Mouse (Mus musculus): ENCODE data around the gene Tiam2.

Gene Tiam2

GRCm38 (mm10) chr17:3451077-3451476 is 124.7 kb downstream of the Tiam2 start:
- DNase-seq (ENCODE audit: low spot score in 2 of 2): peak; percentile 44 to 50

GRCm38 (mm10) chr17:3452571-3453311 is 126.4 kb downstream of the Tiam2 start:
- no peak for DNase-seq (ENCODE audit: low spot score in 2 of 2)

- DNase-seq (ENCODE audit: low spot score in 2 of 2): no peak
Measured at GRCm38 (mm10) chr17:3453946-3454345, 127.6 kb downstream of the Tiam2 start.

- no peak for DNase-seq (ENCODE audit: low spot score in 2 of 2)
Measured at GRCm38 (mm10) chr17:3454850-3455249, 128.5 kb downstream of the Tiam2 start.

GRCm38 (mm10) chr17:3457914-3458681 is 131.7 kb downstream of the Tiam2 start:
- DNase-seq (ENCODE audit: low spot score in 2 of 2): no peak

GRCm38 (mm10) chr17:3465861-3466260 is 139.5 kb downstream of the Tiam2 start:
- DNase-seq (ENCODE audit: low spot score in 2 of 2): no peak

- DNase-seq (ENCODE audit: low spot score in 2 of 2): no peak
Measured at GRCm38 (mm10) chr17:3466681-3467080, 140.3 kb downstream of the Tiam2 start.

GRCm38 (mm10) chr17:3467636-3468324 is 141.4 kb downstream of the Tiam2 start:
- no peak for DNase-seq (ENCODE audit: low spot score in 2 of 2)

- DNase-seq (ENCODE audit: low spot score in 2 of 2): no peak
Measured at GRCm38 (mm10) chr17:3472018-3472417, 145.6 kb downstream of the Tiam2 start.

GRCm38 (mm10) chr17:3476546-3476945 is 150.2 kb downstream of the Tiam2 start:
- DNase-seq (ENCODE audit: low spot score in 2 of 2): no peak

- DNase-seq (ENCODE audit: low spot score in 2 of 2): no peak
Measured at GRCm38 (mm10) chr17:3481576-3482575, 155.5 kb downstream of the Tiam2 start.

- no peak for DNase-seq (ENCODE audit: low spot score in 2 of 2)
Measured at GRCm38 (mm10) chr17:3483091-3483490, 156.7 kb downstream of the Tiam2 start.

GRCm38 (mm10) chr17:3485851-3486250 is 159.5 kb downstream of the Tiam2 start:
- DNase-seq (ENCODE audit: low spot score in 2 of 2): no peak

GRCm38 (mm10) chr17:3487211-3487610 is 160.8 kb downstream of the Tiam2 start:
- no peak for DNase-seq (ENCODE audit: low spot score in 2 of 2)

- DNase-seq (ENCODE audit: low spot score in 2 of 2): no peak
Measured at GRCm38 (mm10) chr17:3487721-3488601, 161.6 kb downstream of the Tiam2 start.

GRCm38 (mm10) chr17:3490216-3490895 is 164.0 kb downstream of the Tiam2 start:
- DNase-seq (ENCODE audit: low spot score in 2 of 2): no peak

- no peak for DNase-seq (ENCODE audit: low spot score in 2 of 2)
Measured at GRCm38 (mm10) chr17:3491065-3491464, 164.7 kb downstream of the Tiam2 start.

GRCm38 (mm10) chr17:3491667-3492066 is 165.3 kb downstream of the Tiam2 start:
- DNase-seq (ENCODE audit: low spot score in 2 of 2): no peak

- no peak for DNase-seq (ENCODE audit: low spot score in 2 of 2)
Measured at GRCm38 (mm10) chr17:3495576-3495975, 169.2 kb downstream of the Tiam2 start.

GRCm38 (mm10) chr17:3496080-3496479 is 169.7 kb downstream of the Tiam2 start:
- no peak for DNase-seq (ENCODE audit: low spot score in 2 of 2)
